Mouse (Mus musculus) monocyte, adult 59 days (primary cell): ENCODE data around the gene Cd200r4. TPM values are rescaled to one million over a fixed set of nuclear protein-coding genes. Genes with fewer than 3 reads are reported as not detected.

ENCODE experiments used
- total RNA-seq, 2 experiments: library from RNA; stranded (reverse); gene quantifications; one replicate each; pipeline ENCODE4 v1.2.4; 2023

Gene Cd200r4
- 1 to 10 TPM in 1 of 2 experiments, under 1 TPM in 1; 0.61 to 1.2 TPM for total RNA-seq

DNA sequence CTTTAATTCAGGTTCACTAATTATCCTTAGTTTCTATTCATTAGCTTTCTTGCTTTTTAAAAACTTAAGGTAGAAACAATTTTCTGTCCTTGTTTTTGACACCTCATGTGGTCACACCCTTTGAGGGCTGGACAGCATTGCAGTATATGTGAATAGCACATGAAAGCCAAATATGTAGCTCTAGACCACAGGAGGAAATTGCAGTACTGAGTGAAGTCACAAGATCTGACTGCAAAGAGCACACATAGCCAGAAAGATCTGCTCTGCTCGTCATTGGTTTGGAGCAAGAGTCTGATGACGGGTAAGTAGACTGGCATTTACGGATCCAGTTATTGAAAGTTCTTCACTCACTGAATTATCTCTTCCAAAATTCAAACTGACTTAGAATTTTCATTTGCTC is at the start of gene Cd200r4:
TSS of gene Cd200r4 (plus strand) at position 190 of the 400 bp plus-strand sequence.

GRCm38 (mm10) chr16:44765555-44766319 is 45.8 kb upstream of the Cd200r4 start, which contains the start of gene Cd200r1:
Cd200r1 (plus strand) TSS chr16:44765736.

GRCm38 (mm10) chr16:44866797-44867196 is 55.3 kb downstream of the Cd200r4 start, which contains the start of gene Cd200r2:
Cd200r2 (plus strand) TSS chr16:44867097.

Other genes starting within 250 kb of the Cd200r4 start
- 10 to 100 TPM; 14.2 to 17.7 TPM for gene Nepro, start 87.4 kb upstream of the Cd200r4 start, total RNA-seq
- 10 to 100 TPM; 12.3 to 16.3 TPM for gene Gtpbp8, start 65.4 kb upstream of the Cd200r4 start, total RNA-seq
- 1 to 10 TPM; 8.7 to 9.9 TPM for gene Cd200r1, start 46.0 kb upstream of the Cd200r4 start, total RNA-seq
- gene Cd200r2, start 55.4 kb downstream of the Cd200r4 start, total RNA-seq: not detected
- gene Cd200r3, start 131.9 kb downstream of the Cd200r4 start, total RNA-seq: 1 to 10 TPM in 1 of 2 experiments, under 1 TPM in 1; 0.45 to 1.7 TPM